Mouse (Mus musculus): ENCODE data around the gene Cks1brt.
"Not testable (repeated sequence)": the region's sequence is repeated elsewhere in the genome, so short reads cannot be mapped to it uniquely, and the experiment has no call there.

Gene Cks1brt

GRCm38 (mm10) chr8:85151624-85152023 is at the start of gene Cks1brt:
Gene Cks1brt, plus strand, starts transcription at chr8:85151924.
- no peak for DNase-seq (ENCODE audit: low spot score)

DNA sequence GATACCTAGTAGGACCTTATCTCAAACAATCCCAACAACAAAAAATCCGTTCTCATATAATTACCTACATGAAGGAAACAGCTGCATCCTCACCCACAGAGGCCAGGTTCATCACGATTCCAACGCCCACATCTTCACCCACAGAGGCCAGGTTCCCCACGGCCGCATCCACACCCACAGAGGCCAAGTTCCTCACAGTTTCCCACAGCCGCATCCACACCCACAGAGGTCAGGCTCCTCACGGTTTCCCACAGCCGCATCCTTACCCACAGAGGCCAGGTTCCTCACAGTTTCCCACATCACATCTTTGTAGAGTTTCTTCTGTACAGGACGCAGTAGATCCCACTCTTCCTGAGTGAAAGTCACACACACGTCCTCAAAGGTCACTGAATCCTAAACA is 38.5 kb upstream of the Cks1brt start:
- no peak for DNase-seq (ENCODE audit: low spot score)

- DNase-seq (ENCODE audit: low spot score) = no peak
These were observed 36.2 kb upstream of the Cks1brt start for GRCm38 (mm10) chr8:85115501-85115900.

GRCm38 (mm10) chr8:85116984-85117383 is 34.7 kb upstream of the Cks1brt start:
- DNase-seq (ENCODE audit: low spot score) = no peak

DNA sequence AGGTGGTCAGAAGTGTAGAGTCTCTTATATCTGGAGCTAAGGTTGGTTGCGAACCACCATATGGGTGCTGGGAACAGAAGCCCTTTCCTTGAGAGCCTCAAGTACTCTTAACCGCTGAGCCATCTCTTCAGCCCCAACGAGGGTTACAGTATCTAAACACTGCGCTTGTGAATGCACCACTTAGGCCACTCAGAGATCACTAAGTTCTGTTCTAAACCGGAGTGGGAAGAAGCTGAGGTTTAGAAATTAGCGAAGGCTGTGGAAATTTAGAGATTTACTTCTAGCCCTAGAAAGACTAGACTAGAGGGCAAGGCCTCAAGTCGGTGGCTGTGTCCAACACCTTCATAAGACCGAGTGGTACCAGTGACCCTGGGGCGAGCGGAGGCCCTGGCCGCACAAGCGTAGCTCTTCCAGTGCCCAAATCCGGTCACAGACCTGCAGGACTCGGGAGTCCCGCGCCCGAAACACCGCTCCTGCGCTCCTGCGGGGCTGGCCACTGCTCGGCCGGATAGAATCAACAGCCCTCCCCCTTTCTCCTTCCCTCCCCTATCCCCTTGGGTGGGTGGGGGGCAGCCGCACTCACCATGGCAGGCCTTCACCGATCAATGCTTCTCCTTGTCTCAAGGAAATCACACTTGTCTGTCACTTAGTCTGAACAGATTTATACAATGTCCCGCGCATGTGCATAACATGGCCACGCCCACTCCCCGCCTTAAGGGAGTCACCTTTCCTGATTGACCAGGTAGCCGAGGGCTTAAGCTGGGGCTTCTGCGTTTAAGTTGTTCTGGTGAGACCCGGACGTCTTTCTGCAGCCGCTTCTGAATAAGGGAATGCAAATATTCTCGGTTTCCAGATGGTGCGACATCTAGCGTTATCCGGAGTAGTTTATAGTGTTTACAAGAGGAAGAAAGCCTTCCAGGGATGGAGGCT is 32.4 kb upstream of the Cks1brt start:
- DNase-seq (ENCODE audit: low spot score) = peak; percentile 88

DNA sequence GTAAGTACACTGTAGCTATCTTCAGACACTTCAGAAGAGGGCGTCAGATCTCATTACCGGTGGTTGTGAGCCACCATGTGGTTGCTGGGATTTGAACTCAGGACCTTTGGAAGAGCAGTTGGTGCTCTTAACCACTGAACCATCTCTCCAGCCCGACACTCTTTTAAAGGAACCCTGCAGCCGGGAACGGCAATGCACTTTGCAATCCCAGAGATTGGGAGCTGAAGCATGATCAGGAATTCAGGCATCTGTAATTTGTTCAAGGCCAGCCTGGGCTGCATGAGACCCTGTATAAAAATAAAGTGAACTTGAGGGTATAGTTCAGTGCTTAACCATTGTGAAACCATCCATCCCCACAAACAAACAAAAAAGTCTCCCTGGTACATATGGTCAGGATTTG is 31.5 kb upstream of the Cks1brt start:
- DNase-seq (ENCODE audit: low spot score) = not testable (repeated sequence)

GRCm38 (mm10) chr8:85122995-85123394 is 28.7 kb upstream of the Cks1brt start, which contains the start of gene Zfp791:
Gene Zfp791, minus strand, starts transcription at chr8:85123095.
- no peak for DNase-seq (ENCODE audit: low spot score)

GRCm38 (mm10) chr8:85123691-85124090 is 28.0 kb upstream of the Cks1brt start:
- DNase-seq (ENCODE audit: low spot score) = no peak

DNA sequence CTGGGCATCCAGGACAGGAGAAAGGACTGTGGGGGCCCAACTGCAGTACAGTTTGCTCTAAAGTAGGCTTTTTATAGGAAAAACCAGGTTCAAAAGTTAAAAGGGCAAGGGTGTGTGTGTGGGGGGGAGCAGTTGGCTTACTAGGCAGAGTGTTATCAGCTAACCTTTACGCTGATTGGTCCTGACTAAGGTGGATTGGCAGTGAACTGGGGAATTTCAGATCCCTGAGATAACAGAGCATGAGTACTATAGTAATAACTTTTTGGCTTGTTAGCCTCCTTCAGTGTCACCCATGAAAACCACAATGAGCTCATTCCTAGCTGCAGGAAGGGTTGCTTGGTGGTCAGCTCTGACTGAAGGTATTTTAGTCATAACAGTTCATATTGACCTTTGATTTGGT is 19.4 kb upstream of the Cks1brt start:
- no peak for DNase-seq (ENCODE audit: low spot score)

DNA sequence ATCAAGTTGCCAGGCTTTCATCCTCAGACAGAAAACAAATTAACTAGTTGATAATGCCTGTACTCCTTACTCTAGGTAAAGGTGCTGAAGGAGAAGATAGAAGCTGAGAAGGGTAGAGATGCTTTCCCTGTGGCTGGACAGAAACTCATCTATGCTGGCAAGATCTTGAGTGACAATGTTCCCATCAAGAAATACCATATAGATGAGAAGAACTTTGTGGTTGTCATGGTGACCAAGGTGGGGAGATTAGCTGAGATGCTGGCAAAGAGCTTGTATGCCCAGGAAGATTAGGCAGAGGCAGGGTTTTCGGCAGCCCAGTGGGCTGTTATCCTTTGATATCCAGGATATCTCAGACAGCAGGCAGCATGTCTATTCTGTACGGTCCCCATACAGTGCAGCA is 16.0 kb upstream of the Cks1brt start:
- DNase-seq (ENCODE audit: low spot score) = not testable (repeated sequence)

GRCm38 (mm10) chr8:85142516-85142915 is 9.2 kb upstream of the Cks1brt start:
- no peak for DNase-seq (ENCODE audit: low spot score)

DNA sequence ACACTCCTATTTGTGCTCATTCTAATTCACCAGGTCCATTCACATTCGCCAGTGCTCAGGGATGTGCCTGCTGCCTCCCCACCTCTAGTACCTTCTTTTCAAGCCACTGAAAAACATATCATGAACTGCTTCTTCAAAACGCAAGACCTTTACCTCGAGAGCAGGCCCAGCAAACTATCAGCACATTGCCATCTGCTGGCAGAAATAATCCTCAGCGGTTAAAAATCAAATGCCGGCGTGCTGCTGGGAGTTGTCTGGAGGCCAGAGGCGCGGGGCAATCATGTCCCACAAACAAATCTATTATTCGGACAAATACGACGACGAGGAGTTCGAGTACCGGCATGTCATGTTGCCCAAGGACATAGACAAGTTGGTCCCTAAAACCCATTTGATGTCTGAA is 19.6 kb downstream of the Cks1brt start:
- DNase-seq (ENCODE audit: low spot score) = peak; percentile 44

GRCm38 (mm10) chr8:85175892-85176291 is 24.2 kb downstream of the Cks1brt start:
- DNase-seq (ENCODE audit: low spot score) = peak; percentile 5

GRCm38 (mm10) chr8:85192346-85192745 is 40.6 kb downstream of the Cks1brt start:
- DNase-seq (ENCODE audit: low spot score) = no peak

- DNase-seq (ENCODE audit: low spot score) = no peak
These were observed 68.5 kb downstream of the Cks1brt start for GRCm38 (mm10) chr8:85220220-85220619.

- peak; percentile 11 for DNase-seq (ENCODE audit: low spot score)
These were observed 69.3 kb downstream of the Cks1brt start for GRCm38 (mm10) chr8:85220992-85221391.

All from yolk sac, embryonic 10.5 days (tissue).